Mouse (Mus musculus): ENCODE data around the gene Gcc1. TPM values are rescaled to one million over a fixed set of nuclear protein-coding genes. Genes with fewer than 3 reads are reported as not detected.

The Gcc1 gene
- polyA plus RNA-seq, 1 experiment, result 15.4 TPM

- Histone ChIP-seq H3K27ac (ENCODE audit: insufficient read depth, low read length) (no peak overlapping the region), H3K4me3 (ENCODE audit: insufficient read depth, low read length) (no peak overlapping the region), H3K4me1 (ENCODE audit: control insufficient read depth, insufficient read depth, low read length) (no peaks in the 10 kb centered on the region)
- TF ChIP-seq POLR2A (IDR thresholded peaks at IDR 0.05; ENCODE audit: low read depth, low read length) (no peak), CTCF (IDR thresholded peaks at IDR 0.05; ENCODE audit: borderline replicate concordance, insufficient read depth, low read length) (no peak)
These were observed 28.4 kb downstream of the Gcc1 start for GRCm38 (mm10) chr6:28399791-28400190.

DNA sequence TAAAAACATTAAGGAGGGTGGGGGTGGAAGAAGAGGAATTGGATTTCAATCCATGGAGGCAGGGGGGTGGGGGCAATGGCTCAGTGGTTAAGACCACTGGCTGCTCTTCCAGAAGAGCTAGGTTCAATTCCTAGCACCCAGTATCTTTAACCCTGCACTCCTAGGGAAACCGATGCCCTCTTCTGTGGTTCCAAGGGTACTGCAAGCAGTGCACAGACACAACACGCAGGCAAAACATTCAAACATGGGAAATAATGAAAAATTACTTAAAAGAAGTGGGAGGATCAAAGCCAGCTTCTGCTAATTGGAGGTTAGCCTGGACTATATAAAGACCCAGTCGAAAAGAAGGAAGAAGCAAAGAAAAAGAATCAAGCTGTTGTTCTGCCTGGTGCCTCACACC, 29.5 kb downstream of the Gcc1 start:
- no peak for TF ChIP-seq CTCF (IDR thresholded peaks at IDR 0.05; ENCODE audit: borderline replicate concordance, insufficient read depth, low read length)
- TF ChIP-seq POLR2A (IDR thresholded peaks at IDR 0.05; ENCODE audit: low read depth, low read length), result no peak
- Histone ChIP-seq H3K4me3 (ENCODE audit: insufficient read depth, low read length) (no peak overlapping the region), H3K4me1 (ENCODE audit: control insufficient read depth, insufficient read depth, low read length) (no peaks in the 10 kb centered on the region), H3K27ac (ENCODE audit: insufficient read depth, low read length) (no peak overlapping the region)

DNA sequence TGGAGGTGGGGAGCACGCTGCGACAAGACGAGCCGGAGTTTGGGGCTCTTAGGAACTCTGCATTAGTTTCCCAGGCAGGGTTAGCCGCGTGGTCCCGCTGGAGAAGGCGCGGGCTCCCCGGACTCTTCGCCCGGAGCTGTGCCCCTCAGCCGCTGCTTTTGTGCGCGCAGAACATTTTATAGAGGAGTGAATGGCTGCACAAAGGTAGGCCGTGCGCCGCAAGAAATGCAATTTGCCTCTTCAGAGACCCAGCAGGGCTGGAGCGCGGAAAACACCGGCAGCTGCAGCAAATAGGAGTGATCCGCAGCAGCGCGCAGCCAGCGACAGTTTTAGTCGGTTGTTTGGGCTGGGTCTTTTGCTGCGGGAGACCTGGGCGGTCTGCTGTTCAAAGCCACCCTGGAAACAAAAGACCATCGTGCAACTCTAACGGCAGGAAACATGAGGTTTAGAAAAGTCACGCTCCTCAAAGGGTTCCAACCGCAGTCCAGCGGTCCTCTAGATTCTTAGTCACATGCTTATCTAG, 30.4 kb downstream of the Gcc1 start, which contains the start of gene Zfp800:
Gene Zfp800 (minus strand): TSS at position 325 of the 523 bp plus-strand sequence.
- Histone ChIP-seq H3K27ac (ENCODE audit: insufficient read depth, low read length) (no peak within 1 kb of the TSS), H3K4me1 (ENCODE audit: control insufficient read depth, insufficient read depth, low read length) (no peaks in the 10 kb centered on the region), H3K4me3 (ENCODE audit: insufficient read depth, low read length) (peak within 1 kb of the TSS; percentile 44)
- no peak for TF ChIP-seq CTCF (IDR thresholded peaks at IDR 0.05; ENCODE audit: borderline replicate concordance, insufficient read depth, low read length)
- TF ChIP-seq POLR2A (IDR thresholded peaks at IDR 0.05; ENCODE audit: low read depth, low read length), result no peak

GRCm38 (mm10) chr6:28396853-28397457, 31.2 kb downstream of the Gcc1 start:
- Histone ChIP-seq H3K4me3 (ENCODE audit: insufficient read depth, low read length) (peak overlapping the region; percentile 44), H3K27ac (ENCODE audit: insufficient read depth, low read length) (no peak overlapping the region), H3K4me1 (ENCODE audit: control insufficient read depth, insufficient read depth, low read length) (no peaks in the 10 kb centered on the region)
- TF ChIP-seq CTCF (IDR thresholded peaks at IDR 0.05; ENCODE audit: borderline replicate concordance, insufficient read depth, low read length) (no peak), POLR2A (IDR thresholded peaks at IDR 0.05; ENCODE audit: low read depth, low read length) (no peak)

GRCm38 (mm10) chr6:28396051-28396852, 31.9 kb downstream of the Gcc1 start:
- TF ChIP-seq POLR2A (IDR thresholded peaks at IDR 0.05; ENCODE audit: low read depth, low read length) (no peak), CTCF (IDR thresholded peaks at IDR 0.05; ENCODE audit: borderline replicate concordance, insufficient read depth, low read length) (no peak)
- H3K4me3 ChIP-seq (ENCODE audit: insufficient read depth, low read length), result no peak overlapping the region
- no peak overlapping the region for H3K27ac ChIP-seq (ENCODE audit: insufficient read depth, low read length)
- no peaks in the 10 kb centered on the region for H3K4me1 ChIP-seq (ENCODE audit: control insufficient read depth, insufficient read depth, low read length)

GRCm38 (mm10) chr6:28389038-28389437, 39.2 kb downstream of the Gcc1 start:
- Histone ChIP-seq H3K4me3 (ENCODE audit: insufficient read depth, low read length) (no peak overlapping the region), H3K27ac (ENCODE audit: insufficient read depth, low read length) (no peak overlapping the region), H3K4me1 (ENCODE audit: control insufficient read depth, insufficient read depth, low read length) (no peaks in the 10 kb centered on the region)
- TF ChIP-seq POLR2A (IDR thresholded peaks at IDR 0.05; ENCODE audit: low read depth, low read length), result no peak
- no peak for TF ChIP-seq CTCF (IDR thresholded peaks at IDR 0.05; ENCODE audit: borderline replicate concordance, insufficient read depth, low read length)

- H3K4me1 ChIP-seq (ENCODE audit: control insufficient read depth, insufficient read depth, low read length), result no peaks in the 10 kb centered on the region
- TF ChIP-seq CTCF (IDR thresholded peaks at IDR 0.05; ENCODE audit: borderline replicate concordance, insufficient read depth, low read length) (no peak), POLR2A (IDR thresholded peaks at IDR 0.05; ENCODE audit: low read depth, low read length) (no peak)
- H3K4me3 ChIP-seq (ENCODE audit: insufficient read depth, low read length), result no peak overlapping the region
- no peak overlapping the region for H3K27ac ChIP-seq (ENCODE audit: insufficient read depth, low read length)
These were observed 43.0 kb downstream of the Gcc1 start for GRCm38 (mm10) chr6:28385169-28385568.

- H3K4me3 ChIP-seq (ENCODE audit: insufficient read depth, low read length), result no peak overlapping the region
- TF ChIP-seq CTCF (IDR thresholded peaks at IDR 0.05; ENCODE audit: borderline replicate concordance, insufficient read depth, low read length), result no peak
- no peak for TF ChIP-seq POLR2A (IDR thresholded peaks at IDR 0.05; ENCODE audit: low read depth, low read length)
- H3K4me1 ChIP-seq (ENCODE audit: control insufficient read depth, insufficient read depth, low read length), result no peaks in the 10 kb centered on the region
- H3K27ac ChIP-seq (ENCODE audit: insufficient read depth, low read length), result no peak overlapping the region
These were observed 46.2 kb downstream of the Gcc1 start for GRCm38 (mm10) chr6:28381983-28382382.

DNA sequence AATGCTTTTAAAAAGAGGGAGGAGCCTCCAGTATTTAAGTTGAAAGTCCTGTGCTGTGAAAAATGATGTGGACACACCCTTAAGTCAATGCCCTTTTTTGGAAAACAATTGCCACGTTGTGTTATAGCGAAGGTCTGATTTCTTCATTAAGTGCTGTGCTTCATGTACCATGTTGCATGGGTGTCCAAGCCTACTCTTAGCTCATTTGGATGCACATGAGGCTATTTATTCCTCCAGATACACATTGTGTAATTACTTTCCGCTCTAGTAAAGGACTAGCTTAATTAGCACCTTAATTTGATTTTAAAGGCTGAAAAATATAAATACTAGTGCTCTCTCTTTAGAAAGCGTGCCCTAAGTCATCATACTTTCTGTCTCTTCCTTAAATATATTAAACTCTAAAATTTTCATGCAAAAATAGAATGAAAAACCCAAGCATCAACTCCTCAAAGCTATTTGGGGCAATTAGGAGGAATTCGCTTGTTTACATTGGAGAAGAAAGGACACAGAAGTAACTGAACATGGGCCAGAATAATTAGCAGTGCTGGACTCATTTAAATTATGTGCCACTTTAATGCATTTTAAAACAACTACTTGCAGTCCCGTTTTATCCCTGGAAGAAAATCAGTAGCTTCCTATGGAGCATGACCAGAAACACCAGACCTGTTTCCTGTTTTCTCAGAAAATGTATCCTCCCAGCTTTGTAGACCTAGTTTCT, 58.1 kb downstream of the Gcc1 start:
- Histone ChIP-seq H3K4me3 (ENCODE audit: insufficient read depth, low read length) (no peak overlapping the region), H3K27ac (ENCODE audit: insufficient read depth, low read length) (no peak overlapping the region), H3K4me1 (ENCODE audit: control insufficient read depth, insufficient read depth, low read length) (no peaks in the 10 kb centered on the region)
- TF ChIP-seq POLR2A (IDR thresholded peaks at IDR 0.05; ENCODE audit: low read depth, low read length) (no peak), CTCF (IDR thresholded peaks at IDR 0.05; ENCODE audit: borderline replicate concordance, insufficient read depth, low read length) (no peak)
